Mouse (Mus musculus): ENCODE measurements around the gene Gm1043. TPM values are rescaled to one million over a fixed set of nuclear protein-coding genes. Genes with fewer than 3 reads are reported as not detected.

Gene Gm1043
- total RNA-seq, 2 experiments from 2014 or later, result 0.08 to 1.7 TPM

DNA sequence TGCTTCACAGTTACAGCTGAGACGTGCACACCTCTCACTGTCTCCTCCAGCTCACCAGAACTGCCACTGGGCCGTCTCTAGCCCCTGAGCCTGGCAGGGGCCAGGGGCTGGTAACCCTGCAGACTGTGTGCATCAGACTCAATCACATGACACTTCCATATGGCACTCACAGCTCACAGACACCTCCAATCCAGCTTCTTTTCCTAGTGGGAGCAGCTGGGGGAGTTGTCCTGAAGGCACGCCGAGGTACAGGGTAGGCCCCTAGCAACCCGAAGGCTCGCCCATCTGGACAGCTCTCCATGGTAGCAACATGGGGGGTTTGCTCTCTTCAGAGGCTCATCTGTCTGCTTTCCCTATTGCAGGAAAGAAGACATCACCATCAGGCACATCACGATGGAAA lies 143.7 kb downstream of the Gm1043 start:
- no peak for ATAC-seq (replicated peaks; ENCODE audit: low FRiP score, poor library complexity, severe bottlenecking)

DNA sequence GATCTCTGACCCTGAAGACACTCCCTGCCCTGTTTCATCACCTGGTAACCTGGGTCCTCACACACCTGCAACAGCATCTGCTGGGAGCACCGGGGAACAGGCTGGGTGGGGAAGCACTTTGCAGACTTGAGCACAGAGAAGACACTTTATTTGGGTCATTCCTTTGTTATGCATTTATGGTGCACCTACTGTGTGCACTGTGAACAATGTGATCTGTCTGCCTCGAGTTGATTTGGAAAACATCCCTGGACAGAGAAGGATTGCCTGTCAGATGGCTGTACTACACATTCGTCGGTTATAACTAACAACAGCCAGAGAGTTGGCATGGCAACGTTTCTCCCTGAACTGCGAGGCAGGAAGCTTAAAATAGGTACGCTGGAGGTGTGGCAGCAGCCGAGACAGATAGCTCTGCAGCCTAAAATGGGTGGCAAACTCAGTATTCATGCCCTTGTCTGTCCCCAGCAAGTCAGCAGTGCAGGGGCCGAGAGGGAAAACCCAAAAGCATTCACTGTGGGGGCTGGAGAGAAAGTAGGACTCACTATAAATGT lies 147.9 kb downstream of the Gm1043 start:
- ATAC-seq (replicated peaks; ENCODE audit: low FRiP score, poor library complexity, severe bottlenecking), result no peak

DNA sequence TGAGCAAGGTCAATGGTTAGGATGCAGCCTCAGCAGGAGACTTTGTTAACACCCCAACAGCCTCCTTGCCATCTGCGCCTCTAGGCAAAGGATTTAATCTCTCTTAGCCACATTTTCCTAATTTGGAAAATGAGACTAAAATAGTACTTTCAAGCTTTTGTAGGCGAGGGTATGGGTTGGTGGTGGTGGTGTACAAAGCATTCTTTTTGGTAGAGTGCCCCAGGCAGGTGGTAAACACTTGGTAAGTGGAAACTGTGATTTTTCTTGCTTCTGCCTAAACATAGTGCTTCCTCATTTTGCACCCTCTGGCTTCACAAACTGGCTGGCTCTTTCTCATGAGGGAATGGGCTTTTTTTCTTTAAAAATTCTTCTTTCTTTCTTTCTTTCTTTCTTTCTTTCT lies 153.5 kb downstream of the Gm1043 start:
- ATAC-seq (replicated peaks; ENCODE audit: low FRiP score, poor library complexity, severe bottlenecking), result no peak

DNA sequence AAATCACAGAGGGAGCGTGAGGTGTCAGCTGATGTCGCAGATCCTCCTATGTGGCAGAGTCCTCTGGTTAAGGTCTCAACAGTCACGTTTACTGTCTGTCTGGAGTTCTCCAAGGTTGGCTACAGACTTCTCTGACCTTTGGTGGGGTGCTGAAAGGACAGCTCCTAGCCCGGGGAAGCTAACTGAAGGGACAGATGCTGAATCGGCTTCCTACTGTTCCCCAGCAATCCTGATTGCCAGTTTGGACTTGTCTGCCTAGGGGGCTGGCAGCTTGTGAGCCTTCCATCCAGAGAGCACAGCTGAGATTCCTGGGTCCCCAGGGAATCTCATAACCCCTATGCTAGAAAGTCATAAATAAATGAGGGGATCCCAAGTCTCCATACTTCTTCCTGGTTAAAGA lies 155.4 kb downstream of the Gm1043 start:
- no peak for ATAC-seq (replicated peaks; ENCODE audit: low FRiP score, poor library complexity, severe bottlenecking)

DNA sequence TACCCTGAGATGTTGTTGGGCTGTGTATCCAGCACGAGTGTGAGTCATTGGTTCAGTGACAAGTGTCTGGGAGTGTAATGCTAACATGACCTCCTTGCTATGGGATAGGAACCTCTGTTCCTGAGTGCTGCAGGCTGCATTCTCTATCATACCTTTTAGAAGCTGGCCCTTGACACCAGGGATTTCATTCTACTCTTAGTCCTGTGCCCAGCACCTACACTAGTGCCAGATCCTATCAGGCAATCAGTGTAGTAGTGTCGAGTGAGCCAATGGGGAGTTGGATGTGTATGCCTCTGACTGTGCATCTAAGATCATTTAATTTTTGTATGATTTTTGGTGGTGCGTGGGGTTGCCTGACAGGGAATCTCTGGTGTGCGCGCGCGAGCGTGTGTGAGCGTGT lies 156.1 kb downstream of the Gm1043 start:
- ATAC-seq (replicated peaks; ENCODE audit: low FRiP score, poor library complexity, severe bottlenecking), result no peak

DNA sequence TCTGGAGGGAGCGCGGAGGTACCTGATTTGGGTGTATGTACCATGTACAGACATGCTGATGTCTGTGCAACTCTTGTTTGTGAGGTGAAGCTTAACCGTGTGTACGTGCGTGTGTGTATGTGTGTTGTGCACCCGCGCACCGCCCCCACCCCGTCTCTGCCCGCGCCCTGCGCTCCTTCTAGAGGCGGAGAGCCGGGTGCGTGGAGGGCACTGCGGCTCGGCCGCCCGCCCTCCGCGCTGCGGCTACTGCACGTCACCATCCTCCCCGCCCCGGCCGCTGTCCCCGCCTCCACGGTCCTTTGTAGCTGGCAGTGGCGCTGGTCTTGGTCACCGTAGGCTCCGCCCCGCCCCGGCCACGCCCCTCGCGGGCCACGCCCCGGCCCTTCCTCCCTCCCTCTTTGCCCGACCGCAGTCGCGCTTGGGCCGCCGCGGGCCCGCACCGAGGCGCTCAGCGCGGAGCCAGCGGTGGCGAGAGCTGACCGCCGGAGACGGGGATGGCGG lies 156.5 kb downstream of the Gm1043 start, which contains the start of gene Crmp1:
Gene Crmp1, plus strand, starts transcription at position 290 of the 501 bp plus-strand sequence.
- no peak for ATAC-seq (replicated peaks; ENCODE audit: low FRiP score, poor library complexity, severe bottlenecking)

DNA sequence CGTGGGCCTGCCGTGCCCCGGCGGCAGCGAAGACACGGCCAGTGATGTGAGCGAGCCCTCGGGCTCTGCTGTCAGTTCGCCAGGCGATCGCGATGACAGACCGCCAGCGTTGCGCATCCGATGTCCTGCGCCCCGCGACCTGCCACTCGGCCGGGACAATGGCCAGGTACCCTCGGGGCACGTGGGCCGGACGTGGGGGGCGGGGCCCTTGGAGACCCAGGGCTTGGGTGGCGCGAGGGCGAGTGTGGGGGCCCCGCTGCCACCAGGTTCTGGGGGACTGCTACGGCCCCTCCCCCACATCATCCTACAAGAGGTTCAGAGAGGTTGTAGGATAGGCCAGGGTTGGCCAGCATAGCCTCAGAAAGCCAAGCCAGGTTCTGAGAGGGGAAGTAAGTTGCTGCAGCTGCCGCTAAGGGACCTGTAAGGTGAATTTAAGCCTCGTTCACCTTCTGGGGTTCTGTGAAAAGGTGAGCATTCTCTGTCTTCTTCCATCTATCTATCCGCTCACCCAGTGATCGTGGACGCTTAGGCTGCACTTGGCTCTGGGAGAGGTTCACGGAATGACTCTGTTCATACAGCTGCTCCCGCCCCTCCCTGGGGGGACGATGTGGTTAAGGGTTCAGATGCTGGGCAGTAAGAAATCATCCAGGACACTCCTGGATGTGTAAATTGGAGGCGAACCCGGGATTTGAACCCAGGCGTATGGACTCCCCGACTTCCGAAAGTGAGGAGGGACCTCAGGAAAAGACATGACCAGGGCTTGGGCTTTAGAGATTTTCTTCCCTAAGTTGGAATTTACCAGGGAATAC lies 157.4 kb downstream of the Gm1043 start:
- no peak for ATAC-seq (replicated peaks; ENCODE audit: low FRiP score, poor library complexity, severe bottlenecking)

DNA sequence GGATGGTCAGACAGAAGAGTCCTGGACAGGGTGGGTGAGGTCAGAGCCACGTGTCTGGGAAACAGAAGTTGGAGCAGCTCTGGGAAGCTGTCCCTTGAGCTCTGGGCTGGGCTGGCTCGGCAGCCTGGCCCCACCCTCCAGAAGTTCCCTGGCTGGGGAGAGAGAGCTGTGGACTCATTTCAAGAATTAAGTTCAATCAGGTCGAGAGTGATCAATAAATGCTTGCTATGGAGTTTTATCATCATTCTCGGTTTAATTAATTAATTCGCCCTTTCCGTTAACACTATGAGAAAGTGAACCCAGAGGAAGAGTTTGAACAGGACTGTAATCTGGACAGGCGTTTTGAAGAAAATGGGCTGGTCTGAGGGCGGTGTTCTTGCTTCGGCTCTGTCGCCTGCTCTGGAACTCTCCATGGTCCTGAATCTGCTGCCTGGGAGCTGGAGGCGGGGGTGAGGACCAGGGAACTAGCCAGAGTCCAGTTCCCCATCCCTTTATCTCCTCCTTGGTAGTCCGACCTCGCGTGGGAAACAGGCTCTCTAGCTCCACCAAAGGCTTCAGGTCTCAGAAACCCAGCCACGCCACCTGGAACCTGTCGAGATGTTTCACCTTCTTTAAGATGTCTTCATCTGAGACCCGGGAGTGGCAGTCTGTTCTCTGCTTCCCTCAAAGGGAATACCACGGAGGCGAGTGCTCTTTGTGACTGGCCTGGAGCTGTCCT lies 158.2 kb downstream of the Gm1043 start:
- ATAC-seq (replicated peaks; ENCODE audit: low FRiP score, poor library complexity, severe bottlenecking), result no peak

DNA sequence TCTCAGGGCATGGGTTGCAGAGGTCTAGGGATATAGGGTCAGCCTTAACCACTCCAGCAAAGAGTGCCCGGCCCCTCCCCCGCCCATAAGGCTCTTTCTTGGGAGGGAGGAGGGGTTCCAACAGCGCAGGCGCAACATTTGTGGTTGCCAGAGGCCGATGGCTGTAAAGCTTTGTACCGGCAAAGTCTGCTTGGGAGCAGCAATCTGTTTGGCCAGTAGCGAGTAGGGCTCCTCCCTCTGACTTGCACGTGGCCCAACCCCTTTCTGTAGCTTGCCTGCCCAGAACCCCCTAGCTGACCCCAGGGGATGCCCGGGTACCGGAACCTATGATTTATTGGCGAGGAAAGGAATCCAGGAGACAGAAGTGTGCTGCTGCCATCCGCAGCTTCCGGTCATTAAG lies 159.0 kb downstream of the Gm1043 start:
- ATAC-seq (replicated peaks; ENCODE audit: low FRiP score, poor library complexity, severe bottlenecking), result no peak

DNA sequence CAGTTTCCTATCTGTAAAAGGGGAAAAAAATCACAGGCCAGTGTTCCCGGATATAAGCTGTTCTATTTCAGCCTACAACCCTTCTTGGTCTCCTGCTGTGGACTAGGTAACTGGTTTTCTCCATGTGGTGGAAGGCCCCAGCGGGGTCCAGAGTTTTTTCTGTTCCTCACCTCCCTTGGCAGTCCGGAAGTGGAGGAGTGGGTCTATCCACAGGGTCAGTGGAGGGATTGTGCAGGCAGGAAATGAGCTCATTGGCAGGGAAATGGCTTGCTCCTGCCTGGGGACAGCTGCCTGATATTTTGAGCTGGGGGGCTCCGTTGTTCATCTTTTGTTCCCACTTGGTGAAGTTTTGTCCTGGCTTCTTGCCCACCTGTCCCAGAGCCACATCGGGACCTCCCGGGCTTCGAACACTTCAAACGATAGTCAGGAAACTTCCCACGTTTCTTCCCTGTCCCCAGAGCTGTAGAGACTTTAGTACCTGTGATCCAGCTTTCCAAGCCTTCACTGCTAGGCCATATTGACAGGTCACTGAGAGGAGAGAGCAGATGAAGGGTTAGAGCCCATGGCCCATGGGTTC lies 159.6 kb downstream of the Gm1043 start:
- ATAC-seq (replicated peaks; ENCODE audit: low FRiP score, poor library complexity, severe bottlenecking), result no peak

DNA sequence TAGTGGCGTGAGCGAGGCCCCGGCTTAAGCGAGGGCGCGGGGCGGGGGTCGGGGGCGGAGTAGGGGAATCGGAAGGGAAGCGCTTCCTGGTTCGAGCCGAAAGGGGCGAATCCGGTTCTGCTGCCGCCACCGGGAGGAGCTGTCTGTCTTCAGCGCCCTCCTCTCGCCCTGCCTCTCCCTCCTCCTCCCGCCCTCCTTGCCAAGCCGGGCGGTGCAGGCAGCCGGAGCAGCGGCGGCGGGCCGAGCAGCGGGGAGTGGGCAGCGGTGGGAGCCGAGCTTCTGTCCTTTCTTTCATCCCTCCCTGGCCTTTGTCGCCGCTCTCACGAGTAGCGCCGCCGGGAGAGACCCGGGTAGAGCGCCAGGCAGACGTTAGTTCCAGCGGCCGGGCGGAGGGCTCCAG lies 160.5 kb downstream of the Gm1043 start:
- ATAC-seq (replicated peaks; ENCODE audit: low FRiP score, poor library complexity, severe bottlenecking), result no peak

DNA sequence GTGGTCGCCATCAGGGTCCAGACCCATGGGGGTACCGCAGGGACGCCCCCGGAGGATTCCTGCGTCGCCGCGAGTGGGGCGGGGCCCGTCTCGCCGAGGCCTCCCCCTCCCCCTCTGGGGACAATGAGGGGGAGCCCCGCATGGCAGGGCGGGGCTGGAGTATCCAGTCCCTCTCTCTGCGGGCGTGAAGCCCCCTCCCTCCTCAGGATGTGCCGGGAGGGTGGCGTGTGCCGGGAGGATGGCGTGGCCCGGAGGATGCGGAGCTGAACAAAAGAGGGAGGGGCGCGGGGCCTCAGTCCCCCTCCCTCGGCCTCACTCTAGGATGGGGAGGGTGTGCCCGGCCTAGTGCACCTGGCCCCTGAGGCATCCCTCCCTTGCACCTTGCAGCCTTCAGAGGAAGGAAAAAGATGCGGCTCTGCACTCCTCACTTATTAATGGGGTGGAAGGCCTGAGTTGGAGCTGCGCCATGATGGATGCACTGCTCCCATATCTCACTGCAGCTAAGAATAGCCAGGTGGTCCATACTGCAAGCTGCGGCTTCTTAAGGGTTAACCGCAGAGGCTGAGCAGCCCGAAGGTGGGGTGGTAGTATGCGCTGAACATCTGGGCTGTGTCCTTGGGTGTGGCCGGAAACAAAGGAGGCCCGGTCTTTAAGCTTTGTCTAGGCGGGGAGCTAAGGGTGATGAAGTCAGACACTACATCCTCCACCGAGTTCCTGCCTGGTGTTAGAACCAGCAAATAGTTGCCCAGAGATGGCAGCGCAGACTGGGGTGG lies 161.2 kb downstream of the Gm1043 start:
- no peak for ATAC-seq (replicated peaks; ENCODE audit: low FRiP score, poor library complexity, severe bottlenecking)

DNA sequence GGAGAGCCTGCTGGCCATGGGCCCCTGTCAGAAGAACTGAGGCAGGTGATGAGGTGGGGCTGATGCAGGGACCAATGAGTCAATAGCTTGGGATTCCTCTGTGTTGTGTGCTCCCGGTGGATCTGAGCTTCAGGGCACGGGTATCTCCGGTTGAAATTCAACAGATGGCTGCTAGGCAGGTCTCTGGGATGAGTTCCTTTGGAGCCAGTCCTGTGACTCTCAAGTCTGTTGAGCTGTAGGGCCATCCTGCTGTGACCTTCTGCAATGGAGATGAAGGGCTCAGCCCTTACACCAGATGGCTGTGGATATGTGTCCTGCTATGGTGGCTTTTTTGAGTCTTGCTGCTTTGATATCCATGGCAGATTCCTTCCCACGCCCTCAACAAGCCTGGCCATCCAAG lies 162.3 kb downstream of the Gm1043 start:
- ATAC-seq (replicated peaks; ENCODE audit: low FRiP score, poor library complexity, severe bottlenecking), result no peak

DNA sequence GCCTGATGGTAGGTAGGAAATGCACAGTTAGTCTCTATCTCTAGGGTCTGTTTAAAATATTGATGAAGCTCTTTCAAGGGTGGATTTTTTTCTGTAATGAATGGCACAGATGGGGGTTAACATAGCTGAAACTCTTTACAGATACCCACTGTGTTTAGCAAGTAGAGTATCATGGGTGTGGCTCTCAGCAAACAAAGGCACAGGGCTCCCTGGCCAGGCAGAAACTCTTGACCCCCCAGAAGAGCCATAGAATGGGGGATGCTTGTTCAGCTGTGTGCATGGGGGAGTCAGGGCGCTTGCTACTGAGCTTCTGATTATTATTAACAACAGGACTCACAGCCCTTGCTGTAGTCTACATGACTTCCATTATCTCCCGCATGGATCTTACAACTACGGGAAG lies 163.7 kb downstream of the Gm1043 start:
- no peak for ATAC-seq (replicated peaks; ENCODE audit: low FRiP score, poor library complexity, severe bottlenecking)

DNA sequence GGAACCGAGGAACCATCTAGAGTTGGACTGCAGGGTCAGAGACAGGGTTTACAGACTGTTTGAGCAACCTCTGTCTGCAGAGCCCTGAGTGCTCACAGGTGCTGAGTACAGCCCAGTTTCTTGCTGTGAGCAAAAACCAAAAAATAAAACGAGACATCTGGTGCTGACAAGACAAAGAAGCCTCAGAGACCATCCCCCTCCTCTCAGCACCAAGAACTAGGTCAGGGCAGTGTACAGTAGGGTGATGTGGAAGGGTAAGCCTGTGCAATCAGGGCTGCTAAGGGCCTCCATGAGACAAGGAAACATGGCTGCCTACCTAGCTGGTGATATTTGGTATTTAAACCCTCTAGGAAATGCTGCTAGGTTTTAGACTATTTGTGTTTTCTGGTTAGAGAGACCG lies 166.4 kb downstream of the Gm1043 start:
- no peak for ATAC-seq (replicated peaks; ENCODE audit: low FRiP score, poor library complexity, severe bottlenecking)

DNA sequence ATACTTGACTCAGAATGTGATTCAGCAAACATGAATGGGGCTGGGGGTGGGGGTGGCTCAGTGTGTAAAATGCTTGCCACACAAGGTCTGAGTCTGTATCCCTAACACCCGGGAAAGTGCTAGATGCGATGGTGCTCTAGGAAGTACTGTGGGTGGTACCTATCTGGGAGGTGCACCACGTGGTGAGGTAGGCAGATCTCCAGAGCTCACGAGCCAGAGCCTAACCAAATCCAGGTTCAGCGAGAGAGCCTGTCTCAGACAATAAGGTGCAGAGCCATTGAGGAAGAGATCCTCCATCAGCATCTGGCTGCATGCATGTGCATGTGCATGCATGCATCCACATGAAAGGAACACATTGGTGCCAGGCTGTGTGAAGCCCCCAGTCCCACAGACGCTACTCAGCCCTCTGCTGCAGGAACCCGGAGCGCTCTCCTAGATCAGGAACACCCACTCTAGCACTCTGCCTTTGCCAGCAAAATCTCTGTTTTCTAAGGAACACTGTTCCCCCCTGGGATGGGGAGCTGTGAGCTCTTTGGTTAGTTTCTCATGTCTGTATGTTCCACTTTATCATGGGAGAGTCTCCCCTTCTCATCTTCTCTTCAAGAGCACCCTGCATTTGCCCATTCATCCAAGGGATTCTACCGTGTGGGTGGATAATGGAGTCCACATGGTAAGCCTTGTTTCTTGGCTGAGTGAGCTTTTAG lies 167.1 kb downstream of the Gm1043 start:
- no peak for ATAC-seq (replicated peaks; ENCODE audit: low FRiP score, poor library complexity, severe bottlenecking)

DNA sequence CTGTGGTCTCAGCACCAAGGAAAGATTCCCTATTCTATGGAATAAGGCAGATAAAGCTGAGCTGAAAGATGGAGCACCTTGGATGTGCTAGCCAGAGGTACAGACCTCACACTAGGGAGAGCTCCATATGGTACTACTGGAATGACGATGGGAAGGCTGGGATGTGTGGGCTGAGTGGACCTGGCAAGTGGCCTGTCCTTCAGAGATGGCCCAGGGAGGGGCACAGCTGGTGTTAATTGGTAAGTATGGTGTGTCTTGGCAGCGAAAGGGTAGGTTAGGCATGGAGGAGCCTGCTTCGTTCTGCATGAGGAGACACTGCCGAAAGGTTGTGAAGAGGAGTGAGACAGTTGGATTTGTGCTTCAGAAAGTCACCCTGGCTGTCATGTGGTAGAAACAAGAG lies 169.4 kb downstream of the Gm1043 start:
- ATAC-seq (replicated peaks; ENCODE audit: low FRiP score, poor library complexity, severe bottlenecking), result no peak

DNA sequence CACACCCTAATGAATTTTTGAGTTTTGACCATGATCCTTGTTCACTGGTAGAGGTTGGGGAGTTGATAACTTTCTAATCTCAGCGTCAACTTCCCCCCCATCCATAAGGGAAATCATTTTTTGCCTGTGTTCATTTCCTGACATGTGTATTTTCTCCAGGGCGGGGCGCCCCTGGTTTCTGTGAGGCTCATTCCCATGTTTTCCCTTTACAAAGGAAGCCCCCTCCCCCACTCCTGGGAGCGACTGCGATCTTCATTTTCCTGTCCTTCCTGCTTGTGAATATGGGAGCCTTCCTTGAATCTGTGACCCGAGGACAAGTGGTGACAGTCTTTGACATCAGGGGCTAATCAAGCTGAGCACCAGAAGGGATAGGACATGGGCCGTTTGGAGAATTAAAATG lies 171.7 kb downstream of the Gm1043 start:
- ATAC-seq (replicated peaks; ENCODE audit: low FRiP score, poor library complexity, severe bottlenecking), result no peak

DNA sequence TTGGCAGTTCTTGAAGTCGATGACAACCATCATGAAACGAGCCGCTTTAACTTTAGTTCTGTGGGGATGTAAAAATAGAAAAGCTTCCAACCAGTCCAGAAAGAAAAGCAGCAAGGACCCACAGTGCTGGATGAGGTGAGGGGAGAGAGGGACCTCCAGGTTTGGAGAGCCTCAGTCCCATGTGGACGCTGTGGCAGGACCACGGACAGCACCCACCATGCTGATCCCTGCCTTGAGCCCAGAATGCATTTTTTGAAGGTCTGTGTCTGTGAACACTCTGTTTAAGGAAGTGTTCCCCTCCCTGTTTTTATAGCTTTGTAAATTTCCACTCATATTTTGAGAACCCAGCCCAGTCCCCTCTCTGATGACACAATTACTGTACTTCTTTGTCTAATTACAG lies 172.1 kb downstream of the Gm1043 start:
- no peak for ATAC-seq (replicated peaks; ENCODE audit: low FRiP score, poor library complexity, severe bottlenecking)

All from erythroid progenitor cell, adult 5-6 weeks (primary cell).